Mouse (Mus musculus): ENCODE measurements at regions not wholly inside any gene's neighbourhood (a gene's known extent, or its start where the extent isn't known, plus 50 kb on each side); places are given as distances from the start of the nearest gene placed in this dataset.
"Not testable (repeated sequence)": the region's sequence is repeated elsewhere in the genome, so short reads cannot be mapped to it uniquely, and the experiment has no call there.

DNA sequence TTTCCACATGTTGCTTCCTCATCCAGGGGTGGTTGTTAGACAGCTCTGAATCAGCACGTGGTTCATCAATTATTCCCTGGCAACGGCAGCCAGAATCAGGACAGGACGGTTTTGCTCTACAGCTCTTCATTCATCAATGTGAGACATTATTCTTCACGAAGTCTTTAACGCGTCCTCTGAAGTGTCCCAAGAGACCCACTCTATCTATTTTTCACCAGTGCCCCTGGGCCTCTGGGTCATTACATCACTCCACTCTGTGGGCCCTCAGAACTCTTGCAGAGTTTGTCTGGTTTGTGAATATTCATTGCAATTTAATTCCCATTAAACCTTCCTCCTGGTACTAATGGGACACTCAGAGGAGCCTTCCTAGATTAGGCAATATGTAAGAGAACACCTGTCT is 206.2 kb upstream of the Daam1 start:
- DNase-seq (ENCODE audit: extremely low spot score) = no peak

DNA sequence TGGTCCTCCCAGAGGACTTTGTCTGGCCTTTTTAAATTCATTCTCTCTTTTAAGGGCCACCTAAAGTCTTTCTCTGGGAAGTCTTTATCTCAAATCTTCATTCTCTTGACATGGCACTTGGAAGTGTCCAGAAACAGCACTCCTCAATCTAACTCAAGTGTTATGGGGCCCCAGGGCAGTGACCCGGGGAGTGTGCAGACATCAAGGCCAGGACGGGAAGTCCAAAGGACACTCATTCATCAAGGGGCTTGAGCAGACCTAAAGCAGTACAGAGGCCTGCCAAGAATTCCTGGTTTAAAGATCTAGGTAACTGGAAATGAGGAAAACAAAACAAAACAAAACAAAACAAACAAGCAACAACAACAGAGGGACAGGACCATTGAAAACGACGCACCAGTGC is 205.8 kb upstream of the Daam1 start:
- DNase-seq (ENCODE audit: extremely low spot score) = no peak

DNA sequence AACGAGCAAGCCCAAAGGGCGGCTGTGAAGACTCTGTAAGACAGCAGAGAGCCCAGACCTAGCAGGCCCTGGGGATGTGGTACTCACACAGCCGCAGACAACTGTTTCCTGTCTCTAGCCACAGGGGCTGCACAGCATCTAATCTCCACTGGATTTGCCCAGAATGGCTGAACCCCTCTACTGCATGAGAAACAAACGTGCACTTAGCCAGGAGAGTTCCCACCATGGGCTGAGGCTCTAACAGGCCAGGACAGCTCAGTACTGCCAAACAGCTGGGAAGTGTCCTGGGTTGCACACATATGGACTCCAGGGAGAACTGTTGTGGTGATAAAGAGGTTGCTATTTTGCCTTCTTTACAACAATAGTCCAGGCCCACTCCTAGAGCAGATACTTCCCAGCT is 204.1 kb upstream of the Daam1 start:
- DNase-seq (ENCODE audit: extremely low spot score) = no peak

DNA sequence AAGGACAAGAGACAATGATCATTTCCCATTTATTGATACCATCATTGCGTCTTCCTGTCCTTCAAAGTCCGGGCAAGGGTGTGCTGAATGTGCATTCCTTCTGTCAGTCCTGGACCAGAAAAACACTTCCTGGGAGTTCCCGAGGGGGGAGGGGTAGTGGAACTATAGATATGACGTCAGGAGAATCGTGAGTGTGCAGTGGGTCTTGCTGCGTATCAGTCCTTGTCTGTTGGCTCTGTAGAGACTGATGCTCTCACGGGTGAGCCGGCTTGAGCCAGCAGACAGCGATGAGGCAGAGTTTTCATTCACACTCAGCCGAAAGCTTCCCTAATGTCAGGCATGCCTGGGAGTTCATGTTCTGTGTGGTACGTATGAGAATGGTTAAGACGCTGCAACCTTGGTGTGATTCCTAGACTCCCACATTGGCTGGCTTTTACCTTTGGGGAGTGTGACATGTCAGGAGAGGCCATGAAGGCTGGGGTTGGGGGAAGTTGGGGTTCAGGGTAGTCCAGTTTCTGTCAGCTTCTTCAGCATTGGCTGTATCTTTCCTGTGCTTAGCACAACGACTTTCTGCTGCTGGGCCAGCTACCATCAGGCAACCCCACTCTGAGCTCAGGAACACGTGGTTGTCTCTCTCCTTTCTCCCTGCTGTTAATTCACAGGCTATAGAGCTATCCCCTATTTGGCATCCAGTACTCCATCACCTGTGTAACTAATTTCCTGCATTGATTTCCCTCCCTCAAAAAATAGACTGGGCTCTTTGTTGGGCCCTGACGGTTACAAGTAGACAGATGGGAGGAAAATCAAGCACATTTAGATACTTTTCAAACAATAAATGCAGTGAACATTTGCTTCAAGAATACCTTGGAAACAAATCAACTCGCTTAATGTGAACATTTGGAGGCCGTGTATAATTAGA is 203.2 kb upstream of the Daam1 start:
- DNase-seq (ENCODE audit: extremely low spot score) = no peak

DNA sequence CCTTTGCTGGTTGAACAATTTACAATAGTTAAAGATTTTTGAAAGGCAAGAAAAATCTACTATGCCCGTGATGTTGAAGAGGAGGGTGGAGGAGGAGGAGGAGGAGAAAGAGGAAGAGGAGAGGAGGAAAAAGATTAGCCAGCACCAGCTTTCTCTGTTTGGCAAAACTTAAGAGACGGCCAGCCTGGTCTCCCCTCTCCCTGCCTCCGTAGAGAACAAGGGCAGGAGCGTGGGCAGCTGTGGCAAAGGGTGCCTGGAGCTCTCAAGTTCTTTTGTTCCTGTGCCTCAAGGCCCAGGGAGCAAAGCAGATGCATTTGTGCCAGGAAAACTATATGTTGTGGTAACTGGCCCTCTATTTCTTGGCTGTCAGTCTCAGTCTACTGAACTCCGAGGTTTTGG is 202.5 kb upstream of the Daam1 start:
- DNase-seq (ENCODE audit: extremely low spot score) = no peak

DNA sequence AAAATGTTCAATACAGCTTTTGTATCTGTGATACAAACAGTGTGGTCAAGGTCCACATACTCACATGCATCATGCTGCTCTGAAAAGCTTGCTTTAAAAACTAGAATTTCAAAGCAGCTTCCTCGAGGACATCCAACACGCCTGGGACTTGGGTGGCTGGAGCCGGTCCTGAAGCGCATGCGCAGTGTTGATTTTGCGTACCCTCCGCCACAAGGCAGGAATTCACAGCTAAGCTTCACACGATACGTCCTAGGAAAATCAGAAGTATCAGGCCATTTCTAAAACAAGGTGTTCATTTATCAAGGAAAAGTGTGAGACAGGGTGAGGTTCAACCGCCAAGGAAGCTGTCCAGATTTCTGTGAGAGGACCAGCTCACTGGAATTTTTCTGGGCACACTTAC is 202.1 kb upstream of the Daam1 start:
- no peak for DNase-seq (ENCODE audit: extremely low spot score)

DNA sequence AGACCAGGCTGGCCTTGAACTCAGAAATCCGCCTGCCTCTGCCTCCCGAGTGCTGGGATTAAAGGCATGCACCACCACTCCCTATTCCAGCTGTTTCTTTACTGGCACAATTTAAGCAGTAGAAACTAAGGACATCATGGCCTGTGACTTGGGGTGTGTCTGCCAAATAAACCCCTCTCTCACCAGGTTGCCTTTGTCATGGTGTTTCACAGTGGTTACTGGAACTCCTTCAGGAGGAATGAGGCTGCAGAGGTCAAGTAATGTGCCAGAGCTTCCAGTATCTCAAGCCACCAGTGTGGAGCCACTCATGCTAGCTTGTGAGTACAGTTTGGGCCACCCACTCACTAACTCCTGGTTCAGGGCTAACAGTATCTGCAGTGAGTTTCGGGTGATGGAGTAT is 200.5 kb upstream of the Daam1 start:
- DNase-seq (ENCODE audit: extremely low spot score) = no peak

DNA sequence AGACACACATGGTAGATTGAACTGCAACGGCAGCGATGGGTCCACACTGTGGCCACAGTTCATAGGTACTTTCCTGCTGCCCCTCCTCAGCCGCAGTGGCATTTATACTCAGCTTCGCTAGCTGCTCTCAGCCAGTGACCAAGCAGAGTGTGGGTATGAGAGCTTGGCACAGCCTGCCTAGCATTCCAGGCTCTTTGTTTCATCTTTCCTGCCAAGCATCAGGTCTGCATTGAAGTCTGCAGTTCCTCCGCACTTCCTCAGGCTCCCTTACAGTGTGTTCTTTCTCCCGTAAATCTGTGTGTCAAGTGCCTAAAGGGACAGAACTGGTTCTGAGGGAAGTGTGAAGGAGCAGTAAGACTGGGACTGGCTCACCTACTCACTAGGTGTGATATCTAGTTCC is 194.6 kb upstream of the Daam1 start:
- DNase-seq (ENCODE audit: extremely low spot score) = no peak

DNA sequence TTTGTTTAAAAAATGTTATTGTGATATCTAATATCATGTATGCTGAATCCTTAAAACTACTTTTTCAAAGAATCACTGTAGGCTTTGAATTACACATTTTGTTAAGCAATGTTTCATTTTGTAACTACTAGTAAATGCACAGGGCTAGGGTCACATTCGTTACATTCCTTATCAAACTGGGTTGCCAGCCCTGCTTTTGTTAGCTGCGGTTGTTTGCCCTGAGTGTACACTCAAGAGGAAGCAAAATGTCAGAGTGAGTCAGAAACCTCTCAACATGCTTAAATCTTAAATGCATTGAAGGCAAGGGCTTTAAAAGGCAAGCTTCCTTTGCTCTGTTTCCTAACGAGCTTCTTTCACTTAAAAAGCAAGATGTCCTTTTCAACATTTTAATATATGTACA is 193.6 kb upstream of the Daam1 start:
- no peak for DNase-seq (ENCODE audit: extremely low spot score)

DNA sequence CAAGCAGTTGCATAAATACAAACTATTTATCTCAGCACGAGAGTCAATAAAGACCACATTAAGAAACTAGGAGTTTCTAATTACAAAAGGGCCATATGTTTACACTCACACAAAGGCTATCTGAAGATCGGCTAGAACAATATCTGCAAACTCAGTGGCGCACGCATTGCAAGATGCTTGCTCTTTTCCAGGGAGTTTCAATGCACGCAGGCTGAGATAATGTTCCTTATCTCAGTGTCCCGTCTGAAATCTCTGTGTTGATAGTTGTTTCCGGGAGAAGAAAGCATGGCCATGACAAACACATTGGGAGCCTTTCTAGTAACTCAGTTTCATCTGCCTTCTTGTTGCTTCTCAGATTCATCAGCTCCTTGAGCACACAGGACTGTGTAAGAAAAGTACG is 192.6 kb upstream of the Daam1 start:
- no peak for DNase-seq (ENCODE audit: extremely low spot score)

DNA sequence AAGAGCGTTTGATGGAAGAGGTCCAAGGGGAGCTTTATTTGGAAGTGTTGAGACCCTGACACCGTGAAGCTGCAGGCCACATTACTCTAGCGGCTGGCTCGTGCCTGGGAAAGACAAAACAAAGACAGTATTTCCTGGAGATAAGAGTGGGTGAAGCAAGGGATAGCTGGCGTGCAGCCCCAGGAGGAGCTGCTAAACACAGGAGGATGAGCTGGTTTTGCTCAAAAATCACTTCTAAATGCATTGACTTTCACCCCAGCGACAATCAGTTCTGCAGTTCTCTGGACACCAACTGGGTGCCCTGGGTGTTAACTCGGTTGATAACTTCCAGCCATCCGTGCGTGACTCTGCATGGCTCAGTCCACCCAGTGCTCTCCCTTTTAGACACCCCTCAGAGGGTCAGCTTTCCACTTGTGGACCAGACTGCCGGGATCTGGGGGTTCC is 190.8 kb upstream of the Daam1 start:
- no peak for DNase-seq (ENCODE audit: extremely low spot score)

DNA sequence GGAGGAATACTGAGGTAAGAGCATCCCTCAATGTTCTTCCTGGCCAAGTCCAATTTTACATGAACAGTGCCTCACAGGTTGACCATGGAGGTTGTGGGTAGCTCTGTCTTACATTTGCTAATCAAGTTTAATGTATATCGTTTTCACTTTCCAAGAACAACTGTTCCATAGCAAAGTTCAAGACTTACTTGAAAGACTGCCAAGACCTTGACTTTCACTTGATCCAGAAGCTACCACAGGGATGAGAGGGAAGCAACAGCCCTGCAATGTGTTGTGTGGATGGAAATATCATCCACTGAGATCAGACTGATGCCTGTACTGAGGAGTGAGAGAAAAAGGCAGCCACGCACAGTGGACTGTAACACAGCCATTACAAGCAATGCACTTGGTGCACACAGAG is 189.4 kb upstream of the Daam1 start:
- DNase-seq (ENCODE audit: extremely low spot score) = no peak

DNA sequence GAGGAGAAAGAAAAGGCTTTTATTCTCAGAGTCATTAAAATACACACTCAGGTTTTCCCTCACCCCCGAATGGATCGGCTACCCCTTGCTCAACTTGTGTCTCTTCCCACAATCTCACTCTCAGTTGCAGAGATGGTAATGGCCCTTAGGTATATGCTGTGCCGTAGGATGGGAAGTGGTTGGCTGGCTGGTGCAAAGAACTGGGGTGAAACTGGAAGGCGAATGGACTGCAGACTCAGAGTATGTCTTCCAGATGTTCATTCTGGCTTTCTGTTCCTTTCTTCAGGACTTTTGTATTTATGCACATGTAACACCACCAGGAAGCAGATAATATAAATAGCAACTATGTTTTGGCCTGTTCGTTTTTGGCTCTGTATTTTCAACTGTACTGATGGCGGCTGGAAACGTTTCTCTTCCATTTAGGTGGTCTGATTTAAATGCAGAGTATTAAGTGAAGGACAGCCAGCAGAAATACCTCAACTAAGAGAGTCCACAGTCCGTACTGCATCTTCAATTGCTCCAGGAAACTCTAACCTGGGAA is 188.0 kb upstream of the Daam1 start:
- no peak for DNase-seq (ENCODE audit: extremely low spot score)

DNA sequence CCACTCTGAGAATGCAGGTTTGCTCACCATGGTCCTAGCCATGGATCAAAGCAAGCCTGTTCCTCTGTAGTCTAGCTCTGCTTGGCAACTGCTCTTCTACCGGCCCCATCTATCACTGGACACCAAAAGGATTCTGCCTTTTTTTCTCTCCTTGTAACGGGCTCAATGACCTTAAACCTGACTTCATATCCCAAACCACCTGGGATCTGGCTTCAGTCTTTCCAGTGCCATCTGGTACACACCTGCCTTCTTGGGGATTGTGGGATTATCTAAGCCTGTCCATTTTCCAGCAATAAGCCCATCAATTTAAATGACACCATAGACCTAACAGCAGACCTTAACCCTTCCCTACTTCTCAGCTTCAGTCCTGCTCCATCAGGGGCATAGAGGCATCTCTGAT is 179.6 kb upstream of the Daam1 start:
- DNase-seq (ENCODE audit: extremely low spot score) = no peak

DNA sequence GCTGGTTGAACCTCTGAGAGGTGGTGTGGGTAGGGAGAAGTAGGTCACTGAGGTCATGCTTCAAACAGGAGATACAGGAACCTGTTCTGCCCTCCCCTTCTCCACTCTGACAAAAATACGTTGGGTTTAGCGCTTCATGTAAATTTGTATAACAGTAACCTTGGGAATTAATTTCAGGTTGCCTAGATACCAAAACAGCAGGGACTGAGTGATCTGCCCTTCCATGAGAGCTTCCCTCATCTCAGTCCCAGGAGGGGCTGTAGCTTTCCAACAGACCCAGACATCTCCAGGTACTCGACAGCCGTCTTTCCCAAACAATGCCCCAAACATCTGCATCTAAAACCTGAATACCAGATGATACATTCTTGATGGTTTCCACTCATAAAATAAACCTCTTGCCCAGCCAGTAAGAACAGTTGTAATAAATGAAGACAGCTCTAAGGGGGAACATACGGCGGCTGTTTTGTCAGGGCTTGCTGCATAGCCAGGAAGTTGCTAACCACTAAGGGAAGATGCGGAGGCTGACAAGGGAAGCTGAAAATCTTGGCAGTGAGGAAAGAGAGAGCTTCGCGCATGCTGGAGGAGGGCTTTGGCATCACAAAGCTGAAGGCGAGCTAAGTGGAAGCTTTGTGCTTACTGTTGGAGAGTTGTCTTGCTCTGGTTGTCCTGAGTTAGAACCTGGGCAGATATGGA is 137.4 kb upstream of the Daam1 start:
- no peak for DNase-seq (ENCODE audit: extremely low spot score)

DNA sequence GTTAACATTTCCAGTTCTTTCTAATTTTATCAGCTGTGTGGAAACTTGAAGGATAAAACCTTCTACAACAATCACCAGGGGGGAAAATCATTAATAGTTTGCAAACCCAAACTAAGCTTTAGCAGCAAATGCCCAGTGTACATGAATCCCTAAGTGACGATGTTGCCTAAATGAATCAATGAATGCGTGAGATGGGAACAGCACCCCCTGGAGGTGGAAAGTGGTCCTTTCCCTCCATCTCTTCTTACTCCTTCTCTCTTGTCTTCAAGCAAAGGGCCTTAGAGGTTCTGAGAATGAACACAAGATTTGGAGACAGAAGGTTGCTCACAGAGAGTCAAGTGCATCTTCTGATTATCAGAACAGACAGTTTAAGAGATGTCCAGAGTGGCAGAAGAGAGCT is 129.1 kb upstream of the Daam1 start:
- DNase-seq (ENCODE audit: extremely low spot score) = no peak

DNA sequence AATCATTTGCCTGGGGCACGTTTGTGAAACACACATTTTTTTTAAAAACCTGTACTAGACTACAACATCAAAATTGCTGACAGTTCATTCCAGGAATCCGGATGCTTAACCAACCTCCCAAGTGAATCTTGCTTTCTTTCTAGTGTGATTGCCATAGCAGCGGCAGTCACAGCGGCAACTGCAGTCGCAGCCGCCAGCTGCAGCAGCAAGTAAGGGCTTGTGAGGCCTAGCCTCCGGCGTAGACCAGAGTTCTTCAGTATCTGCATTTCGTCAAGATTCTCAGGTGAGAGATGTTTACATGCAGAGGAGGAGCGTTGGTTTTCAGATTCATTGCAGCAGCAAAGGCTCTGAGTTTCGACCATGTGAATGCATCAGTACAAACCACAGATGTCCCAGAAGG is 128.7 kb upstream of the Daam1 start:
- no peak for DNase-seq (ENCODE audit: extremely low spot score)

DNA sequence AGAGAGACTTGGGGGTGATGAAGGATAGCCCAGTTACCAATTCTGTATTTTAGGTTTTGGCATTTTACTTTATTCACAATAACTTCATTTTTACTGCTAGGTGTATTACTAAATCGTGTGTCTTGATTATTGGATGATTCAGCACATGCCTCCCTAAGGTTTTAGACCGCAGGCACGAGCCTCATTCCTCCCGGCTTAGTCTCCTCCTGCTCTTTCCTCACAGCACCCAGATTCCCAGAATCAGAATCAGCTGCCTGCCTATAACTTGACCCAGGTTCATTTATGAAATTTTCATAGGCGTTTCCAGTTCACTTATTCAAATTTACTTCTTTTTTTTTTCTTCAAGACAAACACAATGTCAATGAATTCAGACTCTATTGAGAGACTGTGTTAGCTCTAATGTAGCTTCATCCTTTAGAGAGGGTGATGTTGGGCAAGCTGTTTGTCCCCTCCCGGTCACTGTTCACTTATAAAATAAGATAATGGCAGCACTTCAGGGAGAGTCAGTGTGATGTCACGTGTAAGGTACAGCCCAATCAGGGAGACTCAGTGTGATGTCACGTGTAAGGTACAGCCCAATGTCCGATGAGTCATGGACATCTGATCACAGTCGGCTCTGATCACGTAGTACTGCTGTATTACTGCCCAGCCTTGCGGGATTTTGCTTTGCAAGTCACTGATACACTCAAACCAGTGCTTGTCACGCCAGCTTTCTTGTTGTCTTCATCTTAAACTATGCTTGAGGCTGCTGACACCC is 127.6 kb upstream of the Daam1 start:
- no peak for DNase-seq (ENCODE audit: extremely low spot score)

DNA sequence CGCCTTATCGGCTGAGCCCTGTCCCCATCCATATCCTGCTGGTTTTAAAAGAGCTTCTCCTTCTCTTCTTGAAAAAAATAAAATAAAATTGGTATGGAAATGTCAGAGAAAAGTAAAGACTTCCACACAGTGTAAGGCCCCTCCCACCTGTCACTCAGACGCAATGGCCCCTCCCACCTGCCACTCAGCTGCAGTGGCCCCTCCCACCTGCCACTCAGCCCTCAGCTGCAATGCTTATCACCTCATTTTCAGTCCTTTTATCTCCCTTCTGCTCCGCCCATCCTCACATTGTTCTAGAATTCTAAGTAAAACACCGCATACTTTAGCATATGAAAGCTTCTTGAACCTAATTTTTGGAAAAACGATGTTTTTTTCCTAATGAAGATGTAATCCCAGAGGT is 126.4 kb upstream of the Daam1 start:
- no peak for DNase-seq (ENCODE audit: extremely low spot score)

DNA sequence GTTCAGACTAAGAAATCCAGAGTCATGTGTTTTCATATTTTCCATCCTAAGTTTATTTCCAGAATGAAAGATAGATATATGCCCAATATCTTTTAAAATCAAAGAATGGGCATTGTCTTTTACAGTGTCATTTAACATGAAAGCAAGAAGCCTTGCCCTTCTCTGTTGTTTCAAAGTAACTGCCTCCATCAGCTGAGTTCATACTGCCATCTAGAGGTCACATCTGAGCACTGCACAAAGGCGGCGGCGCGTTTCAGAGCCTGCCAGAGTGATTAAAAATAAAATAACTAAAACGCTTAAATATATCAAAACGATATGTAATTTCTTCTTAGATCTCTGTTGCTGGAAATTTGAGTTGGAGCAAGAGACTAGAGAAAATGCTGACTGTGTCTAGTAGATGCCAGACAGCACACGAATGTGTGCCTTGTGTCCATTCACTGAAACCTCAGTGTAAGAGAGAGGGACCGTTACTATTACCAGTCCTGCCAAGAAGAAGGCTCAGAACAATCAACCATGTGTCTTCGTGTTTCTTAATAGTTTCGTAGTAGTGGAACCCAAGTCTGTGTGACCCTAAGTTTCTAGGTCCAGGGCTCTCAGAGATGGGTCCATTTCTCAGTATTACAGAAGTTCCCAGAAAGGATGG is 123.0 kb upstream of the Daam1 start:
- peak; percentile 74 for DNase-seq (ENCODE audit: extremely low spot score)

DNA sequence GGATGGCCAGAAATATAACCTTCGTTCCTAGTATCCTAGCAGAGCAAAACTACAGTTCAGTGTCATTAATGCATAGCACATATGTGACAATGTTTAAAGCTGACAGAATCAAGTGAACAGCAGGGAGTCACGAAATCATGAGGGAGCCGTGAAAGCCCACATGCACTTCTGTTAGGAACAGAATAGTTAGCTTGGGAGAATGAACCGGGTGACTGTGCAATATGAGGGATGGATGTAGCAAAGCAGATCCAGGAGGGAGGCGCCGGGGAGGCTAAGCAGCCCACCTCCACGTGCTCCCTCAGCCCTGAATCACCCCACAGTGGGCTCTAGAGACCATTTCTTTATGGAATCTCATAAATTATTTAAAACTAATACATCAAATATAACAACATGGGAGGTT is 116.3 kb upstream of the Daam1 start:
- DNase-seq (ENCODE audit: extremely low spot score) = no peak

DNA sequence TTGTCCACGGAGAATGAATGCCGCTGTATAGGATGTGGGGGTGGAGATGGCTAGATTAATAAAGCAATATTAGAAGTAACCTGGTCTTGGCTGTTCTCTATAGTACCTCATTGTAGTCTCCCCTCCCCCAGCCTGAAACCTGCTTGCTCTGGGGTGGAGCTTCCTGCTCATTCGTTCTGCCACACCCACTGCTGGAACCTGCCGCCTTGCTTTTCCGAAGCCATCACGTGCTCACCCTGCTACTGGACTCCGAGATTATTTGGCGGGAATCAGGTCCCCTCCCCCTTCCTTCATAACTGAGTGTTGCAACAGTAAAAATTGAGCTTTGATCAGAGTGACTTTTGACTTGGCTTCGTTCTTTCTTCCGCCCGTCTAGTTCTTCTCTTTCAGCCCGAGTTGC is 112.5 kb upstream of the Daam1 start:
- DNase-seq (ENCODE audit: extremely low spot score) = not testable (repeated sequence)
